Mouse (Mus musculus) small intestine, adult 2 months (tissue): ENCODE measurements at regions not wholly inside any gene's neighbourhood (a gene's known extent, or its start where the extent isn't known, plus 50 kb on each side); places are given as distances from the start of the nearest gene placed in this dataset.

Experiments used
- H3K27ac ChIP-seq: fragments of 200-500 bp; 2 replicates; pipeline ENCODE4 v1.5.1; 2012; ENCODE audit warnings: low read depth, low read length, control low read depth, inconsistent platforms; ENCODE audit not compliant: insufficient read depth
- H3K27me3 ChIP-seq: fragments of 200-500 bp; 2 replicates; pipeline ENCODE4 v1.6.1; 2012; ENCODE audit warnings: mild to moderate bottlenecking, moderate library complexity, low read length, inconsistent platforms; ENCODE audit not compliant: control insufficient read depth, insufficient read depth
- H3K36me3 ChIP-seq: fragments of 200-500 bp; 2 replicates; pipeline ENCODE4 v1.6.1; 2012; ENCODE audit warnings: mild to moderate bottlenecking, low read length, control low read depth, inconsistent platforms; ENCODE audit not compliant: control insufficient read depth, insufficient read depth
- H3K4me1 ChIP-seq: fragments of 200-500 bp; 2 replicates; pipeline ENCODE4 v1.6.1; 2012; ENCODE audit warnings: low read length, inconsistent platforms, mixed read lengths; ENCODE audit not compliant: control insufficient read depth, insufficient read depth, insufficient read length
- H3K4me3 ChIP-seq: fragments of 200-500 bp; 2 replicates; pipeline ENCODE4 v1.5.1; 2012; ENCODE audit warnings: low read depth, mild to moderate bottlenecking, control low read depth, inconsistent platforms, low read length, moderate library complexity
- CTCF ChIP-seq: fragments of 200-500 bp; IDR thresholded peaks from 2 replicates; pipeline ENCODE4 v1.5.1; 2012; ENCODE audit warnings: low read depth, mild to moderate bottlenecking, control low read depth, inconsistent platforms, low read length, moderate library complexity, mixed read lengths; ENCODE audit not compliant: insufficient replicate concordance, insufficient read length; ENCODE audit errors: extremely low read depth
- POLR2A ChIP-seq: fragments of 200-500 bp; IDR thresholded peaks from 2 replicates; pipeline ENCODE4 v1.6.1; 2012; ENCODE audit warnings: low read depth, mild to moderate bottlenecking, control low read depth, inconsistent platforms, low read length, moderate library complexity
- WGBS: fragments of 180-500 bp; shearing (Covaris S2); methylation state at CpG from one replicate; pipeline ENCODE4 v1.1.7; 2018; 5-methylcytosine and 5-hydroxymethylcytosine counted together

DNA sequence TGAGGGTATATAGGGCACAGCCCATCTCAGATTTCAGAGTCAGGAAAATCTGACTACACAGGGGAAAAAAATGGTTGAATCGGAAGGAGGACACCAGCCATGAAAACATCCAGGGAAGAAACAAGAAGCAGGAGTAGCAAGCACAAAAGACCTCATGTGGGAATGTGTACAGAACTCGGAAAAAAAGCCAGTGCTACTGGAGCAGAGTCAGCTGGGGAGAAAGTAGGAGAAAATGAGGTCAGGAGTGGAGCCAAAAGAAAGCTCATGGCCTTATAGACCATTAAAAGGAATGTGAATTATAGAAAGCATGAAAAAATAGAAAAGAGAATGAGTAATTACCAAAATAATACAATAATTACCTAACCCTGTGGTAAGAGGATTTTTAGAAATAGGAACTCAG, 495.4 kb downstream of the Ppargc1a start:
- Histone ChIP-seq H3K4me3 (no peak overlapping the region), H3K4me1 (no peaks in the 10 kb centered on the region), H3K27ac (no peak overlapping the region), H3K27me3 (no peaks in the 10 kb centered on the region), H3K36me3 (no peaks in the 10 kb centered on the region)
- 72% methylated on average over 2 of the region's 2 CpGs for WGBS
- TF ChIP-seq CTCF, result no peak
- no peak for TF ChIP-seq POLR2A

- Histone ChIP-seq H3K27me3 (no peaks in the 10 kb centered on the region), H3K36me3 (no peaks in the 10 kb centered on the region), H3K27ac (no peak overlapping the region), H3K4me1 (no peaks in the 10 kb centered on the region), H3K4me3 (no peak overlapping the region)
- WGBS, result 84% methylated on average over 1 of the region's 1 CpGs
- TF ChIP-seq POLR2A, result no peak
- no peak for TF ChIP-seq CTCF
These were observed 497.9 kb downstream of the Ppargc1a start for GRCm38 (mm10) chr5:51069668-51070067.

DNA sequence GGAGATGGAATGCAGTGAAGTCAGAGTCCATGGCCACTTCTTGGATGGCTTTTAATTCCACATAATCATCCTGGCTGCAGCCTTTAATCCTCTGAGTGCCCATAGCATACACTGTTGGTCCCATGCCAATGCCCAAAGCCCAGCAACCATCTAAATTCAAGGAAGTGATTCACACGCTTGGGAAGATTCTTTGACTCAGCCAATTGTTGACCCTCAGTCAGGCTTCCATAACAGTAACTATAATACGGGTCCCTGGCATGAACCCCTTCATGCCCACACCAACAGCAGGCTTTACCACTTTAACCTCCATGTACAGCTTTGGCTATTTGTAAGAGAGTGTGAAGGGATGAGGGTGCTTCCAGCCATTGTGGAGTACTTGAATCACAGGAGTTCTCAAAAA, 521.7 kb downstream of the Ppargc1a start:
- Histone ChIP-seq H3K27me3 (no peaks in the 10 kb centered on the region), H3K36me3 (no peaks in the 10 kb centered on the region), H3K27ac (no peak overlapping the region), H3K4me3 (no peak overlapping the region), H3K4me1 (no peaks in the 10 kb centered on the region)
- TF ChIP-seq POLR2A (no peak), CTCF (no peak)
- WGBS, result 77% methylated on average over 2 of the region's 2 CpGs

DNA sequence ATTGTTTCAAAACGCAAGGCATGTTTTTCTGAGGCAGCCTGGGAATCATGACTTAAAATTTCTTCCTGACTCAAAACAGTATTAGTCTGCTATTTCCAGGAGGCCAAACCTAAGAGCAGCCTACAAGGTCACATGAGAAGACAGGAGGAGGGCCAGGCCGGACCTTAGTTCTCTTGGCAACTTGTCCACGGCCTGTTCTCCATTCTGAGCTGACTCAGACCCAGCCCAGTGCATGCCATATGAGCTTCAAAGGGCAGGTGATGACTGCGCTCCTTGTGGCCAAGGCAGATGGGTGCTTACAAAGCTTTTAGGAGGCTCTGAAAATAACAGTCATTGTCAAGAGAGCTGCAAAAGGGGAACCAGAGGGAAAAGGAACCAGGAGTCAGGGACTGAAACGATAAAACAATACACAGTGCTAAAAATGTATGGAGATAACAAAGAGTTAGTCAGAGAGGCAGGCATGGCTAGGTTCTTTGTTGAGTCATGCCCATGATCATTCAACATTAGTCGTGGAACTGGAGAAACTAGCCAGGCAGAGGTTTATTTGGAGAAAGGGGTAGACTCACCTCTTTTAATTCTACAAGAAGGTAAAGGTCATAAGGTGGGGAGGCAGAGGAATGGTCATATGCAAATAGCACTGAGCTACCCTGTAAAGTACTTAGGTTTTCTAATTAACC, 525.8 kb downstream of the Ppargc1a start:
- no peaks in the 10 kb centered on the region for H3K36me3 ChIP-seq
- H3K4me1 ChIP-seq, result no peaks in the 10 kb centered on the region
- no peak overlapping the region for H3K27ac ChIP-seq
- no peak for TF ChIP-seq CTCF
- no peak for TF ChIP-seq POLR2A
- H3K27me3 ChIP-seq, result no peaks in the 10 kb centered on the region
- no peak overlapping the region for H3K4me3 ChIP-seq
- WGBS, result 76% methylated on average over 6 of the region's 6 CpGs

GRCm38 (mm10) chr5:51040926-51041325, 526.6 kb downstream of the Ppargc1a start:
- Histone ChIP-seq H3K27me3 (no peaks in the 10 kb centered on the region), H3K4me1 (no peaks in the 10 kb centered on the region), H3K27ac (no peak overlapping the region), H3K36me3 (no peaks in the 10 kb centered on the region), H3K4me3 (no peak overlapping the region)
- TF ChIP-seq POLR2A (no peak), CTCF (no peak)
- WGBS, result 91% methylated on average over 6 of the region's 6 CpGs

DNA sequence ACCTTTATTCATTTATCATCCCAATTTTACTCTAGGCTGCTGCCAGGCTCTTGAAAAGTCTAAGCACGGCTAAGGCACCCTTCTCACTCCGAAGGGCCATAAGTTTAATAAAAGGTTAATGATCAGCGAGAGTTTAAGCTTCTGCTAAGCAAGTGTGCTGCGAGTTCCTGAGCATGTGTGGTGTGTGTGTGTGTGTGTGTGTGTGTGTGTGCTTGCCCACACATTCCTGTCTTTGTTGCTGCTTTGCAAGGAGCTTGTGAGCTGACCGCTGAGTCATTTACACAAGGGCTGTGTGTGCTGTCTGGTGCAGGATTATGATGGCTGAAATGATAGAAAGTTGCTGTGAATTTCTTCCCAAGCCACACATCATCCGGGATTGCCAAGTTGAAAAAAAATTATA, 527.1 kb downstream of the Ppargc1a start:
- WGBS, result 66% methylated on average over 6 of the region's 6 CpGs
- no peak overlapping the region for H3K27ac ChIP-seq
- H3K4me1 ChIP-seq, result no peaks in the 10 kb centered on the region
- TF ChIP-seq POLR2A, result no peak
- TF ChIP-seq CTCF, result no peak
- H3K4me3 ChIP-seq, result no peak overlapping the region
- no peaks in the 10 kb centered on the region for H3K36me3 ChIP-seq
- no peaks in the 10 kb centered on the region for H3K27me3 ChIP-seq

- Histone ChIP-seq H3K27me3 (no peaks in the 10 kb centered on the region), H3K4me1 (no peaks in the 10 kb centered on the region), H3K27ac (no peak overlapping the region), H3K4me3 (no peak overlapping the region), H3K36me3 (no peaks in the 10 kb centered on the region)
- TF ChIP-seq CTCF (no peak), POLR2A (no peak)
- 82% methylated on average over 5 of the region's 5 CpGs for WGBS
These were observed 527.8 kb downstream of the Ppargc1a start for GRCm38 (mm10) chr5:51039713-51040178.
